21 mouse cellular contexts compared by ENCODE assay signal in genomic region chr17:87864842-87865241, GRCm38 (mm10). TPM values are rescaled to one million over a fixed set of nuclear protein-coding genes. Genes with fewer than 3 reads are reported as not detected.
"Had no signal": no experiment of that assay in that cellular context is flagged by ENCODE, and none has a peak within 500 bp of the region (broad histone marks: within the 10 kb centered on the region; RNA-seq: fewer than 3 reads in every experiment).

No protein-coding gene starts in this region.

- ATAC-seq: intestine, embryonic 15.5 days; midbrain, embryonic 16.5 days had no signal

- H3K36me3 ChIP-seq: intestine, embryonic 15.5 days; kidney, embryonic 15.5 days; limb, embryonic 15.5 days; liver, embryonic 15.5 days had no signal

- H3K4me2 ChIP-seq: intestine, embryonic 15.5 days; kidney, embryonic 15.5 days; limb, embryonic 15.5 days; liver, embryonic 15.5 days; lung, embryonic 14.5 days; midbrain, embryonic 11.5 days had no signal

- DNase-seq: kidney, adult 2 months; kidney, postnatal 14 days; left cerebral cortex, postnatal 4 days; lung, embryonic 14.5 days; lung, postnatal 10 days; lung, postnatal 4 days; right cerebral cortex, adult 18-20 months; right cerebral cortex, postnatal 4 days; thymus, adult 2 months; thymus, postnatal 25 days had no signal

- H3K27me3 ChIP-seq: intestine, embryonic 15.5 days; kidney, embryonic 15.5 days; limb, embryonic 15.5 days; liver, embryonic 15.5 days had no signal

- H3K9ac ChIP-seq: intestine, embryonic 15.5 days; kidney, embryonic 15.5 days; limb, embryonic 15.5 days; liver, embryonic 15.5 days; lung, embryonic 14.5 days had no signal

- H3K4me1 ChIP-seq: intestine, embryonic 15.5 days; kidney, embryonic 15.5 days; limb, embryonic 15.5 days; liver, embryonic 15.5 days had no signal

- H3K4me3 ChIP-seq: intestine, embryonic 15.5 days; kidney, embryonic 15.5 days; limb, embryonic 15.5 days; liver, embryonic 15.5 days had no signal

- H3K9me3 ChIP-seq: intestine, embryonic 15.5 days; kidney, embryonic 15.5 days; limb, embryonic 15.5 days; liver, embryonic 15.5 days had no signal

- H3K27ac ChIP-seq: intestine, embryonic 15.5 days; kidney, embryonic 15.5 days; limb, embryonic 15.5 days; liver, embryonic 15.5 days had no signal

RNA-seq across cellular contexts. Expression of gene Rpl36-ps4, which starts 55.9 kb away (rescaled TPM):
- polyA plus RNA-seq: intestine, embryonic 15.5 days; kidney, adult 2 months; kidney, embryonic 15.5 days; large intestine, adult 2 months; limb, embryonic 15.5 days; liver, embryonic 15.5 days; lung, embryonic 14.5 days; midbrain, embryonic 11.5 days; midbrain, embryonic 16.5 days; neural tube, embryonic 14.5 days; spleen, adult 2 months; stomach, embryonic 16.5 days; thymus, adult 2 months; urinary bladder, adult 2 months had no signal
